Mouse (Mus musculus): ENCODE measurements around the gene Ranbp1. TPM values are rescaled to one million over a fixed set of nuclear protein-coding genes. Genes with fewer than 3 reads are reported as not detected.
"Not testable (repeated sequence)": the region's sequence is repeated elsewhere in the genome, so short reads cannot be mapped to it uniquely, and the experiment has no call there.

The Ranbp1 gene
- 662 and 691 TPM in 2 replicates for polyA plus RNA-seq (2015; fragmentation: Nextera tagmentation; extraction: Ambion mirVana)

GRCm38 (mm10) chr16:18248433-18249363, at the start of gene Ranbp1, which contains the start of gene Trmt2a:
Gene Ranbp1, minus strand, starts transcription at chr16:18248732.
Gene Trmt2a, plus strand, starts transcription at chr16:18248679.
- under 1% methylated on average over 100 of the region's 102 CpGs for WGBS
- no peaks in the 10 kb centered on the region for H3K9me3 ChIP-seq (replicated peaks)
- H3K27me3 ChIP-seq: no peaks in the 10 kb centered on the region
- peaks cover 65% of the 10 kb centered on the region for H3K36me3 ChIP-seq
- H3K4me3 ChIP-seq (replicated peaks): peak within 1 kb of the TSS; percentile 90
- peak within 1 kb of the TSS; percentile 75 for H3K4me2 ChIP-seq
- H3K27ac ChIP-seq: peak within 1 kb of the TSS; percentile 95
- H3K9ac ChIP-seq: peak within 1 kb of the TSS; percentile 93
- H3K4me1 ChIP-seq: peaks cover 42% of the 10 kb centered on the region
- ATAC-seq (replicated peaks; ENCODE audit: low FRiP score): peak; percentile 96

- Histone ChIP-seq H3K27ac (peak overlapping the region; percentile 83), H3K4me2 (peak overlapping the region; percentile 51), H3K4me1 (peaks cover 24% of the 10 kb centered on the region), H3K36me3 (peaks cover 16% of the 10 kb centered on the region), H3K9ac (peak overlapping the region; percentile 98), H3K4me3 (replicated peaks) (peak overlapping the region; percentile 93)
- ATAC-seq (replicated peaks; ENCODE audit: low FRiP score); H3K9me3 ChIP-seq (replicated peaks); H3K27me3 ChIP-seq: not testable (repeated sequence)
- WGBS: 2% methylated on average over 10 of the region's 10 CpGs
Observed at GRCm38 (mm10) chr16:18289614-18290013, 41.1 kb upstream of the Ranbp1 start.

- no peaks in the 10 kb centered on the region for H3K27me3 ChIP-seq
- peak within 1 kb of the TSS; percentile 93 for H3K4me3 ChIP-seq (replicated peaks)
- peaks cover 20% of the 10 kb centered on the region for H3K36me3 ChIP-seq
- peaks cover 24% of the 10 kb centered on the region for H3K4me1 ChIP-seq
- peak within 1 kb of the TSS; percentile 94 for H3K27ac ChIP-seq
- peak within 1 kb of the TSS; percentile 80 for H3K4me2 ChIP-seq
- ATAC-seq (replicated peaks; ENCODE audit: low FRiP score): peak; percentile 99
- peak within 1 kb of the TSS; percentile 98 for H3K9ac ChIP-seq
- H3K9me3 ChIP-seq (replicated peaks): no peaks in the 10 kb centered on the region
- 0% methylated on average over 52 of the region's 71 CpGs for WGBS
Observed at GRCm38 (mm10) chr16:18289067-18289588, 40.6 kb upstream of the Ranbp1 start, which contains the start of gene Dgcr8. Gene Dgcr8, minus strand, starts transcription at chr16:18289246.

GRCm38 (mm10) chr16:18288581-18289061, 40.1 kb upstream of the Ranbp1 start:
- peak; percentile 93 for ATAC-seq (replicated peaks; ENCODE audit: low FRiP score)
- H3K36me3 ChIP-seq: peaks cover 26% of the 10 kb centered on the region
- 0% methylated on average over 27 of the region's 31 CpGs for WGBS
- H3K27ac ChIP-seq: peak overlapping the region; percentile 94
- peak overlapping the region; percentile 93 for H3K4me3 ChIP-seq (replicated peaks)
- H3K9ac ChIP-seq: peak overlapping the region; percentile 98
- H3K4me1 ChIP-seq: peaks cover 24% of the 10 kb centered on the region
- H3K4me2 ChIP-seq: peak overlapping the region; percentile 80
- no peaks in the 10 kb centered on the region for H3K9me3 ChIP-seq (replicated peaks)
- no peaks in the 10 kb centered on the region for H3K27me3 ChIP-seq

GRCm38 (mm10) chr16:18288166-18288565, 39.6 kb upstream of the Ranbp1 start:
- 0% methylated on average over 4 of the region's 4 CpGs for WGBS
- no peaks in the 10 kb centered on the region for H3K27me3 ChIP-seq
- peak overlapping the region; percentile 93 for H3K4me3 ChIP-seq (replicated peaks)
- H3K36me3 ChIP-seq: peaks cover 30% of the 10 kb centered on the region
- H3K4me2 ChIP-seq: peak overlapping the region; percentile 80
- H3K9ac ChIP-seq: peak overlapping the region; percentile 98
- H3K4me1 ChIP-seq: peaks cover 24% of the 10 kb centered on the region
- ATAC-seq (replicated peaks; ENCODE audit: low FRiP score): no peak
- peak overlapping the region; percentile 94; the same call in 1 of the 2 replicates for H3K27ac ChIP-seq
- H3K9me3 ChIP-seq (replicated peaks): no peaks in the 10 kb centered on the region

- Histone ChIP-seq H3K4me1 (no peaks in the 10 kb centered on the region), H3K4me3 (replicated peaks) (no peak overlapping the region), H3K9ac (no peak overlapping the region), H3K9me3 (replicated peaks) (no peaks in the 10 kb centered on the region), H3K4me2 (no peak overlapping the region), H3K27ac (no peak overlapping the region), H3K27me3 (no peaks in the 10 kb centered on the region), H3K36me3 (peaks cover 95% of the 10 kb centered on the region)
- ATAC-seq (replicated peaks; ENCODE audit: low FRiP score): no peak
- 80% methylated on average over 2 of the region's 2 CpGs for WGBS
Observed at GRCm38 (mm10) chr16:18275166-18275565, 26.6 kb upstream of the Ranbp1 start.

- Histone ChIP-seq H3K4me2 (no peak overlapping the region), H3K36me3 (peaks cover 95% of the 10 kb centered on the region), H3K4me1 (no peaks in the 10 kb centered on the region), H3K27ac (no peak overlapping the region), H3K9me3 (replicated peaks) (no peaks in the 10 kb centered on the region), H3K27me3 (no peaks in the 10 kb centered on the region), H3K4me3 (replicated peaks) (no peak overlapping the region), H3K9ac (no peak overlapping the region)
- ATAC-seq (replicated peaks; ENCODE audit: low FRiP score): no peak
- WGBS: 89% methylated on average over 5 of the region's 5 CpGs
Observed at GRCm38 (mm10) chr16:18268182-18268581, 19.6 kb upstream of the Ranbp1 start.

GRCm38 (mm10) chr16:18265024-18265423, 16.5 kb upstream of the Ranbp1 start:
- H3K9ac ChIP-seq: no peak overlapping the region
- no peak overlapping the region for H3K27ac ChIP-seq
- no peaks in the 10 kb centered on the region for H3K4me1 ChIP-seq
- no peaks in the 10 kb centered on the region for H3K27me3 ChIP-seq
- H3K4me2 ChIP-seq: no peak overlapping the region
- H3K36me3 ChIP-seq: peaks cover 93% of the 10 kb centered on the region
- 89% methylated on average over 2 of the region's 2 CpGs for WGBS
- no peak overlapping the region for H3K4me3 ChIP-seq (replicated peaks)
- ATAC-seq (replicated peaks; ENCODE audit: low FRiP score): no peak
- no peaks in the 10 kb centered on the region for H3K9me3 ChIP-seq (replicated peaks)

- H3K9ac ChIP-seq: no peak within 1 kb of the TSS
Observed at GRCm38 (mm10) chr16:18258221-18258620, 9.7 kb upstream of the Ranbp1 start, which contains the start of gene Gm49776. Gene Gm49776, minus strand, starts transcription at chr16:18258321.

GRCm38 (mm10) chr16:18253866-18254265, 5.3 kb upstream of the Ranbp1 start:
- WGBS: 84% methylated on average over 1 of the region's 1 CpGs
- no peak overlapping the region for H3K4me2 ChIP-seq

More at GRCm38 (mm10) chr16:18258221-18258620, 9.7 kb upstream of the Ranbp1 start, which contains the start of gene Gm49776:
- Histone ChIP-seq H3K4me1 (no peaks in the 10 kb centered on the region), H3K4me2 (no peak within 1 kb of the TSS), H3K27ac (no peak within 1 kb of the TSS), H3K4me3 (replicated peaks) (no peak within 1 kb of the TSS), H3K9me3 (replicated peaks) (no peaks in the 10 kb centered on the region), H3K36me3 (peaks cover 97% of the 10 kb centered on the region), H3K27me3 (no peaks in the 10 kb centered on the region)
- no peak for ATAC-seq (replicated peaks; ENCODE audit: low FRiP score)
- WGBS: 93% methylated on average over 2 of the region's 2 CpGs

GRCm38 (mm10) chr16:18252736-18253135, 4.2 kb upstream of the Ranbp1 start:
- WGBS: 84% methylated on average over 6 of the region's 6 CpGs
- H3K36me3 ChIP-seq: peaks cover 71% of the 10 kb centered on the region

More at GRCm38 (mm10) chr16:18253866-18254265, 5.3 kb upstream of the Ranbp1 start:
- Histone ChIP-seq H3K36me3 (peaks cover 82% of the 10 kb centered on the region), H3K27ac (no peak overlapping the region), H3K27me3 (no peaks in the 10 kb centered on the region), H3K4me3 (replicated peaks) (no peak overlapping the region), H3K4me1 (peaks cover 23% of the 10 kb centered on the region), H3K9ac (no peak overlapping the region), H3K9me3 (replicated peaks) (no peaks in the 10 kb centered on the region)
- no peak for ATAC-seq (replicated peaks; ENCODE audit: low FRiP score)

More at GRCm38 (mm10) chr16:18252736-18253135, 4.2 kb upstream of the Ranbp1 start:
- no peak overlapping the region for H3K4me3 ChIP-seq (replicated peaks)
- H3K27ac ChIP-seq: no peak overlapping the region
- ATAC-seq (replicated peaks; ENCODE audit: low FRiP score): no peak
- no peak overlapping the region for H3K4me2 ChIP-seq
- H3K27me3 ChIP-seq: no peaks in the 10 kb centered on the region
- peaks cover 23% of the 10 kb centered on the region for H3K4me1 ChIP-seq
- H3K9me3 ChIP-seq (replicated peaks): no peaks in the 10 kb centered on the region
- no peak overlapping the region for H3K9ac ChIP-seq

Data from kidney, embryonic 15.5 days (tissue).